Mouse (Mus musculus) testis, postnatal 10 days (tissue): ENCODE results near the gene Coro2a.
"Not testable (repeated sequence)": the region's sequence is repeated elsewhere in the genome, so short reads cannot be mapped to it uniquely, and the experiment has no call there.

Source experiments
- DNase-seq: peaks from one replicate; pipeline ENCODE4 v3.0.0; 2021; ENCODE audit warnings: low spot score

Gene Coro2a

GRCm38 (mm10) chr4:46601844-46602423 is at the start of gene Coro2a:
TSS of gene Coro2a (minus strand) at chr4:46602202.
- DNase-seq = peak; percentile 94

- peak; percentile 98 for DNase-seq
Observed at GRCm38 (mm10) chr4:46650086-46650753, 48.2 kb upstream of the Coro2a start, which contains the start of gene Tbc1d2. TSS of gene Tbc1d2 (minus strand) at chr4:46650209.

GRCm38 (mm10) chr4:46649161-46649560 is 47.2 kb upstream of the Coro2a start:
- no peak for DNase-seq

GRCm38 (mm10) chr4:46643676-46644112 is 41.7 kb upstream of the Coro2a start:
- DNase-seq = no peak

- DNase-seq = no peak
Observed at GRCm38 (mm10) chr4:46642924-46643675, 41.1 kb upstream of the Coro2a start.

GRCm38 (mm10) chr4:46641283-46641682 is 39.3 kb upstream of the Coro2a start:
- DNase-seq = no peak

GRCm38 (mm10) chr4:46639866-46640265 is 37.9 kb upstream of the Coro2a start:
- no peak for DNase-seq

- DNase-seq = not testable (repeated sequence)
Observed at GRCm38 (mm10) chr4:46637250-46637649, 35.2 kb upstream of the Coro2a start.

GRCm38 (mm10) chr4:46635702-46636430 is 33.9 kb upstream of the Coro2a start:
- no peak for DNase-seq

GRCm38 (mm10) chr4:46634881-46635280 is 32.9 kb upstream of the Coro2a start:
- no peak for DNase-seq

- not testable (repeated sequence) for DNase-seq
Observed at GRCm38 (mm10) chr4:46633565-46633964, 31.6 kb upstream of the Coro2a start.

GRCm38 (mm10) chr4:46632465-46632864 is 30.5 kb upstream of the Coro2a start:
- DNase-seq = no peak

- DNase-seq = no peak
Observed at GRCm38 (mm10) chr4:46630390-46630789, 28.4 kb upstream of the Coro2a start.

GRCm38 (mm10) chr4:46628873-46629272 is 26.9 kb upstream of the Coro2a start:
- no peak for DNase-seq

GRCm38 (mm10) chr4:46628081-46628480 is 26.1 kb upstream of the Coro2a start:
- DNase-seq = no peak

GRCm38 (mm10) chr4:46625101-46625500 is 23.1 kb upstream of the Coro2a start:
- no peak for DNase-seq

GRCm38 (mm10) chr4:46623007-46623406 is 21.0 kb upstream of the Coro2a start:
- no peak for DNase-seq

GRCm38 (mm10) chr4:46620946-46621345 is 18.9 kb upstream of the Coro2a start:
- no peak for DNase-seq

- DNase-seq = peak; percentile 69
Observed at GRCm38 (mm10) chr4:46620330-46620729, 18.3 kb upstream of the Coro2a start.

- DNase-seq = no peak
Observed at GRCm38 (mm10) chr4:46618196-46618817, 16.3 kb upstream of the Coro2a start.

- no peak for DNase-seq
Observed at GRCm38 (mm10) chr4:46617408-46617807, 15.4 kb upstream of the Coro2a start.

- DNase-seq = no peak
Observed at GRCm38 (mm10) chr4:46614641-46615040, 12.6 kb upstream of the Coro2a start.
